Comparison of ENCODE assay signal across 8 mouse cellular contexts in genomic region chr2:163204548-163205261, GRCm38 (mm10). TPM values are rescaled to one million over a fixed set of nuclear protein-coding genes. Genes with fewer than 3 reads are reported as not detected.
DNase-seq lines count a peak whose midpoint lies in the region; ATAC-seq and TF ChIP-seq lines count a peak whose summit lies in the region.

No protein-coding gene starts in this region.

- H3K27ac ChIP-seq in testis, adult 2 months (ENCODE audit: control insufficient read depth, insufficient read depth, low read depth, low read length) = no peak overlapping the region
- H3K27ac ChIP-seq in forebrain, embryonic 12.5 days = peak overlapping the region; percentile 83
- H3K27ac ChIP-seq in intestine, embryonic 16.5 days (ENCODE audit: low read length) = no peak overlapping the region

- H3K4me3 ChIP-seq in testis, adult 2 months (ENCODE audit: control insufficient read depth, low read depth, low read length) = peak overlapping the region; percentile 37
- peak overlapping the region; percentile 67 for H3K4me3 ChIP-seq in forebrain, embryonic 12.5 days (replicated peaks)
- H3K4me3 ChIP-seq in intestine, embryonic 16.5 days (ENCODE audit: low read length) = peak overlapping the region; percentile 63

- peak overlapping the region; percentile 80 for H3K9ac ChIP-seq in forebrain, embryonic 12.5 days
- H3K9ac ChIP-seq in intestine, embryonic 16.5 days (ENCODE audit: low read depth, low read length) = peak overlapping the region; percentile 64

- no peak; the same call in 1 of the 2 replicates for TF ChIP-seq POLR2A in testis, adult 2 months (IDR thresholded peaks at IDR 0.05; ENCODE audit: control insufficient read depth, low read depth, low read length)

- H3K4me1 ChIP-seq in testis, adult 2 months (ENCODE audit: control insufficient read depth, insufficient read depth, low read length) = peaks cover 21% of the 10 kb centered on the region
- H3K4me1 ChIP-seq in forebrain, embryonic 12.5 days = peaks cover 49% of the 10 kb centered on the region
- H3K4me1 ChIP-seq in intestine, embryonic 16.5 days (ENCODE audit: control insufficient read depth, insufficient read depth, low read length) = peaks cover 22% of the 10 kb centered on the region

- peak; percentile 56 for ATAC-seq in forebrain, embryonic 12.5 days (ENCODE audit: low FRiP score)
- ATAC-seq in intestine, embryonic 16.5 days = no peak
- ATAC-seq in monocyte, adult 5-6 weeks (replicated peaks; ENCODE audit: insufficient number of reproducible peaks, low FRiP score, low TSS enrichment, poor library complexity, severe bottlenecking) = no peak

- peaks cover 9% of the 10 kb centered on the region; the same call in 1 of the 2 replicates for H3K9me3 ChIP-seq in forebrain, embryonic 12.5 days
- H3K9me3 ChIP-seq in intestine, embryonic 16.5 days (ENCODE audit: control insufficient read depth, low read length) = peaks cover 4% of the 10 kb centered on the region; the same call in 1 of the 2 replicates

- no peaks in the 10 kb centered on the region; the same call in 1 of the 2 replicates for H3K27me3 ChIP-seq in testis, adult 2 months (ENCODE audit: control insufficient read depth, insufficient read depth, low read length)
- peaks cover 22% of the 10 kb centered on the region; the same call in 1 of the 2 replicates for H3K27me3 ChIP-seq in forebrain, embryonic 12.5 days
- H3K27me3 ChIP-seq in intestine, embryonic 16.5 days (replicated peaks; ENCODE audit: control insufficient read depth, insufficient read depth, low read length) = peaks cover 32% of the 10 kb centered on the region

- H3K36me3 ChIP-seq in testis, adult 2 months (ENCODE audit: control insufficient read depth, insufficient read depth, low read length) = no peaks in the 10 kb centered on the region
- H3K36me3 ChIP-seq in forebrain, embryonic 12.5 days (replicated peaks) = 0 out of 2 replicates have a peak, but pooled peaks cover 4% of the 10 kb centered on the region
- H3K36me3 ChIP-seq in intestine, embryonic 16.5 days (ENCODE audit: control insufficient read depth, insufficient read depth, low read length) = no peaks in the 10 kb centered on the region

- intact Hi-C loops in left cerebral cortex, postnatal 25 days (cut with DNase I) = loop anchor here (5.0 kb wide), 2 partner anchors 47 to 102 kb away; no protein-coding TSS in a partner anchor

- H3K4me2 ChIP-seq in forebrain, embryonic 12.5 days = peak overlapping the region; percentile 91
- peak overlapping the region; percentile 98 for H3K4me2 ChIP-seq in intestine, embryonic 16.5 days (ENCODE audit: low read depth, low read length)

- no peak for DNase-seq in testis, postnatal 14 days (ENCODE audit: low spot score)
- peak; percentile 22 for DNase-seq in lung, postnatal 36 days
- DNase-seq in ovary, adult 18-20 months (ENCODE audit: low spot score) = no peak
- DNase-seq in left cerebral cortex, postnatal 25 days (ENCODE audit: low spot score in 2 of 2) = no peak

- WGBS in forebrain, embryonic 12.5 days = 2% methylated on average over 36 of the region's 45 CpGs
- under 1% methylated on average over 35 of the region's 45 CpGs for WGBS in intestine, embryonic 16.5 days

- TF ChIP-seq CTCF in testis, adult 2 months (IDR thresholded peaks at IDR 0.05; ENCODE audit: control insufficient read depth, insufficient read depth, insufficient replicate concordance, low read depth, low read length) = no peak

RNA-seq across cellular contexts. Expression of gene Tox2, which starts 1.8 kb away (rescaled TPM):
- polyA plus RNA-seq in testis, adult 2 months (2012; rRNA removed) = 9.3 and 14.6 TPM in 2 replicates
- 27.2 and 31.6 TPM in 2 replicates for polyA plus RNA-seq in forebrain, embryonic 12.5 days (2016; fragmentation: Nextera tagmentation; extraction: Ambion mirVana)
- polyA plus RNA-seq in intestine, embryonic 16.5 days (2015; fragmentation: Nextera tagmentation; extraction: Ambion mirVana) = 5.6 and 5.7 TPM in 2 replicates
- total RNA-seq in monocyte, adult 5-6 weeks (2017) = not detected in 3 replicates
- 10 to 100 TPM; 24.6 to 27.5 TPM for total RNA-seq in left cerebral cortex, postnatal 25 days (2021)
